Mouse (Mus musculus): ENCODE results near the gene Sun2. TPM values are rescaled to one million over a fixed set of nuclear protein-coding genes. Genes with fewer than 3 reads are reported as not detected.
A peak's percentile ranks its signal among the peaks of the same experiment; 100 is the strongest.

Gene Sun2
- total RNA-seq, 4 experiments from 2014 or later, result 48.3 to 71.4 (median 53.9) TPM

GRCm38 (mm10) chr15:79720796-79721195 is 21.5 kb downstream of the Sun2 start:
- DNase-seq, result no peak

GRCm38 (mm10) chr15:79720267-79720666 is 22.1 kb downstream of the Sun2 start:
- DNase-seq, result no peak

DNA sequence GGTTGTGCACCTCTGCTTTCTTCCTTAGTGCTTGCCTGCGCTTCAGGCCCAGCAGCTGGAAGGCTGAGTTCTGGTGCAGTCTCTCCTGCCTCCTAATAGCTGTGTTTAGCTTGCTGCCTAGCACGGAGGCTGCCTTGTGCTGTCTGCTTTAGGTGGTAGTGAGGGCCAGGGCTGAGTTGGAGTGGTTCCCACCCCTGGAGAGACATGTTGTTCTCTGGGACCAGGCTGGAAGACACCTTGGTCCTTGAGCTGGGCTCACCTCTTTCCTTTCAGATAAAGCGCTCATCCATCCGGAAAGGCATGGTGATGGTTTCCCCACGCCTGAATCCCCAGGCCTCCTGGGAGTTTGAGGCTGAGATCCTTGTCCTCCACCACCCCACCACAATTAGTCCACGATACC is 25.6 kb downstream of the Sun2 start:
- no peak for DNase-seq

DNA sequence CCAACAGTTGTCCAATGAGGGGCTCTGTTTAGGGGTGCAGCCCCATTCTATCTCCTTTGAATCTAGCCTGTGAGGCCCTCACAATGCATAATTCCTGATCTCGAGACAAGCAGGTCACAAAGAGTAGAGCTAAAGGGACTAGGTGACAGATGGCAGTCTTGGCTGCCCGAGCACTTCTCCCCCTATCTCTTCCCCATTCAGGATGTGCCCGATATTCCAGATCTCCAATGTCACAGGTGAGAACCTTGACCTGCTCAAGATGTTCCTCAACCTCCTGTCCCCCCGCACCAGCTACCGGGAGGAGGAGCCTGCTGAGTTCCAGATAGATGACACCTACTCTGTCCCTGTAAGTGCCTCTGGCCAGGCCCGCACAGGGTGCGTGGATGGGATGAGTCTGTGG is 26.7 kb downstream of the Sun2 start:
- DNase-seq, result no peak

GRCm38 (mm10) chr15:79708229-79708822 is 34.0 kb downstream of the Sun2 start:
- DNase-seq, result no peak

GRCm38 (mm10) chr15:79706603-79707214 is 35.6 kb downstream of the Sun2 start:
- DNase-seq, result no peak

GRCm38 (mm10) chr15:79697558-79698187 is 44.7 kb downstream of the Sun2 start:
- no peak for DNase-seq

- no peak for DNase-seq
Observed at GRCm38 (mm10) chr15:79697011-79697410, 45.3 kb downstream of the Sun2 start.

GRCm38 (mm10) chr15:79696508-79696907 is 45.8 kb downstream of the Sun2 start:
- no peak for DNase-seq

DNA sequence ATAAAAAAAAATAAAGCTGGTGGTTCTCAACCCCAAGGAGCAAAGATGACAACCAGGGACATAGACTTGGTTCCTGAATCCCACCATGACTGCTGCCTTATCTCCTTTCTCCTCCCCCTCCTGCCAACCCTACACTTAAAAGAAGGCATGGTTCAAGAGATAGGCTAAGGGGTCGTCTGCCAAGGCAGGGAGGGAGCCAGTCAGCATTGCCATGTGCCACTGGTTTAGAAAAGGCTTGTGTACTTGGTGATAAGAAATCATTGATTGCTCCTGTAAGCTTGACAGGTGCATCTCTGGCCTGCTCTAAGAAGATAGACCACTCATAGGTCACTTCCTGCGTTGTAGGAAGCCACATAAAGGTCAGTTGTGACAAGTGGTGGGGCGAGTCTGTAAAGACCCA is 46.8 kb downstream of the Sun2 start:
- DNase-seq, result no peak

DNA sequence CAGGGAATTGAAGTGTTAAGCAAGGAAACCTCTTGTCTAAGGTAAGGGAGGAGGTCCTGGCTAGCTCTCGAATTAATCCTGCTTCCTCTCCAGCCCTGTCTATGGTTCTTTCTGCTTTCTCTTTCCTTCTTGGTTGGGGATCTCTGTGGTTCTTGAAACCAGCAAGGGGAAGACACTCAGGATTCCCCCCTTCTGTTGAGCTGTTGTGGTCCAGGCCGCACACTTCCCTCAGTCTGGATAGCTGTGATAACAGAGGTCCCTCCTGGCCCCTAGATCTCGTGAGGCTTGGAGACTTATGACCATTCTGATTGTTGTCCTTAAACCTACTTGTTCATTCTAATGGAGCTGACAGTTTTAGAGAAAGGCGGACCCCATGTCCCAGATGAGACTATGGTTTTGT is 47.8 kb downstream of the Sun2 start:
- no peak for DNase-seq

GRCm38 (mm10) chr15:79693740-79694139 is 48.6 kb downstream of the Sun2 start:
- no peak for DNase-seq

GRCm38 (mm10) chr15:79692334-79692733 is 50.0 kb downstream of the Sun2 start:
- no peak for DNase-seq

- no peak for DNase-seq
Observed at GRCm38 (mm10) chr15:79691023-79691508, 51.3 kb downstream of the Sun2 start.

- DNase-seq, result peak; percentile 99
Observed at GRCm38 (mm10) chr15:79690426-79691022, 51.8 kb downstream of the Sun2 start, which contains the start of gene Gtpbp1. Gene Gtpbp1 (plus strand): TSS chr15:79690845.

DNA sequence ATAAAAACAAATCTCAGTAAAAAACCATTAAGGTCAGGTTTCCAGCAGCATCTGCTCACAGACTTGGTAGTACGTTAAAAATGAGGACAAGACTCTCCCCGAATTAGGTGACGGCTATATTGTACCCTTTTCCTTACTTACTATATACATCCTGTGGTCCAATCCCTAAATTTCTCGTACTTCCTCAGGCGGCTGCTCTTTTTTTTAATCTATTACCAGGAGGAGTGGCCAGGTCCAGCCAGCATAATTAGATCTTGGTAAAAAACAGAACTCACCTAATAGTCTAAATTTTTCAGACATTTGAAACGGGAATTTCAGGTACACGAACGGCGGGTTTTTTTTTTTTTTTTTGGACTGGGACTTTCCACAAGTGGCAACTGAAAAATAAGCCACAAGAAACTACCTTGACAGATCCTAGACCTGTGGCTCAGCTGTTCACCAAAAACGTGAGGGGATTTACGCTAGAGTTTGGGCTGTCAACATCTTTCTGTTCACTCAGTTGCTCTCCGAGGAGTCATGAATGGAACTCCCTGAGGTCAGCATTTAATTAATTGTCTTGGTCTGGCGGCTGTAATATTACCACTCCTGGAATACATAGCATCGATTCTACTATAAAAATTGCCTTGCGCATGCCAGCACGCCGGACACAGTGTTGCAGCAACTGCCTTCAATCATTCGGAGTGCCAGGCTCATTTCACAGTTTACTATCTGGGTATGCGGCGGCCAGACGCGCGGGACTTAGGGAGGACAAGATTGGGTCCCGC is 52.5 kb downstream of the Sun2 start:
- DNase-seq, result no peak

GRCm38 (mm10) chr15:79688268-79688956 is 53.9 kb downstream of the Sun2 start:
- DNase-seq, result no peak

- peak; percentile 92 for DNase-seq
Observed at GRCm38 (mm10) chr15:79687646-79688267, 54.6 kb downstream of the Sun2 start, which contains the start of gene Josd1. Gene Josd1 (minus strand): TSS chr15:79687919.

DNA sequence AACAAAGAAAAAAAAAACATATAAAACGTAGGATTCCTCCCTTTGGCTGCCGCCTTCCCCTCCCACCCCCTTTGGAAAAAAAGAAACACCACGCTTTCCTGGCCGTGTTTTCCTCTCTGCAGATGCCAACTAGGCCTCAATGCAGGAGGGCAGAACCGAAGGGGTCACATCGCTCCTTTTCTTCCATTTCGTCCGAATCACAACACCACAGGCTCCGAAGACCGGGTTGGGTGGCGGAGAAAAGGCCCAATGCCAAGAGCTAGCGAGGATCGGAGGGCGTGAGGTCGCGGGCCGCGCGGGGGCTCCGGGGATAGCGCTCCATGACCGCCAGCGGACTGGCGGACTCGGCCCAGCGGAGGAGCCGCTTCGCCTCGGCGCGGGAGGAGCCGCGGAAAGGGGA is 55.2 kb downstream of the Sun2 start:
- no peak for DNase-seq

- no peak for DNase-seq
Observed at GRCm38 (mm10) chr15:79686046-79686869, 56.1 kb downstream of the Sun2 start.

Measured in adrenal gland, adult 8-10 months (tissue).